Mouse (Mus musculus) midbrain, embryonic 16.5 days (tissue): Measurements from ENCODE around the gene Cacnb4. TPM values are rescaled to one million over a fixed set of nuclear protein-coding genes. Genes with fewer than 3 reads are reported as not detected.

Experiments
- ATAC-seq: fragments of 200-750 bp; cut with Nextera tagmentation; 2 replicates; pipeline ENCODE4 v1.8.0; 2017; ENCODE audit warnings: moderate TSS enrichment
- H3K27ac ChIP-seq: fragments of 300-500 bp; sonication (generic); 2 replicates; pipeline ENCODE4 v1.5.1; 2014; ENCODE audit warnings: mild to moderate bottlenecking, low read length, mixed read lengths
- H3K27me3 ChIP-seq: fragments of 300-500 bp; sonication (generic); 2 replicates; pipeline ENCODE4 v1.6.1; 2014; ENCODE audit warnings: low read depth, low read length, mixed read lengths; ENCODE audit not compliant: control insufficient read depth, insufficient read depth
- H3K36me3 ChIP-seq: fragments of 300-500 bp; sonication (generic); 2 replicates; pipeline ENCODE4 v1.6.1; 2014; ENCODE audit warnings: mild to moderate bottlenecking, low read length, moderate library complexity, mixed read lengths; ENCODE audit not compliant: control insufficient read depth, insufficient read depth
- H3K4me1 ChIP-seq: fragments of 300-500 bp; sonication (generic); 2 replicates; pipeline ENCODE4 v1.6.1; 2014; ENCODE audit warnings: mild to moderate bottlenecking, low read length, mixed read lengths; ENCODE audit not compliant: control insufficient read depth, insufficient read depth
- H3K4me2 ChIP-seq: fragments of 300-500 bp; sonication (generic); 2 replicates; pipeline ENCODE4 v1.6.1; 2014; ENCODE audit warnings: mild to moderate bottlenecking, low read length, mixed read lengths
- H3K4me3 ChIP-seq: fragments of 300-500 bp; sonication (generic); 2 replicates; pipeline ENCODE4 v1.5.1; 2014; ENCODE audit warnings: low read depth, mild to moderate bottlenecking, low read length, moderate library complexity, mixed read lengths
- H3K9ac ChIP-seq: fragments of 300-500 bp; sonication (generic); 2 replicates; pipeline ENCODE4 v1.6.1; 2014; ENCODE audit warnings: low read depth, low read length, mixed read lengths
- H3K9me3 ChIP-seq: fragments of 300-500 bp; sonication (generic); replicated peaks from 2 replicates; pipeline ENCODE4 v1.6.1; 2014; ENCODE audit warnings: mild to moderate bottlenecking, low read length, mixed read lengths; ENCODE audit not compliant: control insufficient read depth, poor library complexity, severe bottlenecking
- WGBS: fragments of 180-500 bp; shearing (Covaris S2); extraction: QIAGEN DNeasy Blood & Tissue Kit; methylation state at CpG from one replicate; pipeline ENCODE4 v1.1.7; 2014; 5-methylcytosine and 5-hydroxymethylcytosine counted together
- polyA plus RNA-seq: library from polyadenylated mRNA; unstranded; fragments of >200 nt; fragmentation: Nextera tagmentation; extraction: Ambion mirVana; gene quantifications from 2 replicates; pipeline ENCODE4 v1.2.1, GENCODE M21; 2015

Gene Cacnb4
- polyA plus RNA-seq, 1 experiment from 2014 or later = 15.6 TPM

DNA sequence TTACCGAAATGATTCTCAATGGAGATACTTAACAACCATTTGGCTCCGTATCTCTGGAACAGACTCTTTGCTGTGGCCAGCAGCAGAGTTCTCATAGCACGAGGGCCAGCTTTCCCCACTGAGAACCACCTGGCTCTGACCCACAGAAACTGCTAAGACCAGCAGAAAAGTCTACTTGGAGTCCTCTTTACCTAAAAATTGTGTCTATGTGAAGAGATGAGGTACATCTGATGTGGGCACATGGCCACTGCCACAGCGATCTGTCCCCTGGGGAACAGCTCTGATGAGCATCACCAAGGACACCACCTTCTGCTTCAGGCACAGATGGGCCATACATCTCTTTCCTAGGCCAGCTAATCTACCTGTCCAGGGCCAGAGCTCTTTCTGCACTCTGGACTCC is 135.6 kb downstream of the Cacnb4 start:
- 94% methylated on average over 4 of the region's 4 CpGs for WGBS
- Histone ChIP-seq H3K4me3 (no peak overlapping the region), H3K4me2 (no peak overlapping the region), H3K27me3 (no peaks in the 10 kb centered on the region), H3K9me3 (no peaks in the 10 kb centered on the region), H3K4me1 (no peaks in the 10 kb centered on the region), H3K9ac (no peak overlapping the region), H3K36me3 (no peaks in the 10 kb centered on the region), H3K27ac (no peak overlapping the region)
- no peak for ATAC-seq

DNA sequence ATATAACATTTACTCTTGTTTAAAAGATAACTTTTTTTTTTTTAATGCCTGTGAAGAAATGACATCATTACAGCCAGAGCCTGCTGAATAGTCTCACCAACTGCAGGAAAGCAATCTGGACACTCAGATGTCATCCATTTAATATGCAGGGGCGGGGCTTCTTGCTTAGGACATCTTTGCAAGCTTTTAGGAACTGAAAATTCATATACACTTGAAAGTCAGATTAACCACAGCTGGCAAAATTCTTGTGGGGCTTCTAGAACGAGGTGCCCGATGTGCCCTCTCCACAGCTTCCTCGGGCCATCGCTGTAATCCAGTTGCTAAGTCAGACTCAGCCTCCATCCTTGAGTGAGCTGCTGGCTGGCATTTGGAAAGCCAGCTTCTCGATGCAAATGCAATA is 137.3 kb downstream of the Cacnb4 start:
- Histone ChIP-seq H3K9ac (no peak overlapping the region), H3K4me2 (no peak overlapping the region), H3K4me1 (no peaks in the 10 kb centered on the region), H3K4me3 (no peak overlapping the region), H3K9me3 (no peaks in the 10 kb centered on the region), H3K27me3 (no peaks in the 10 kb centered on the region), H3K27ac (no peak overlapping the region), H3K36me3 (no peaks in the 10 kb centered on the region)
- WGBS = 85% methylated on average over 6 of the region's 6 CpGs
- ATAC-seq = no peak

DNA sequence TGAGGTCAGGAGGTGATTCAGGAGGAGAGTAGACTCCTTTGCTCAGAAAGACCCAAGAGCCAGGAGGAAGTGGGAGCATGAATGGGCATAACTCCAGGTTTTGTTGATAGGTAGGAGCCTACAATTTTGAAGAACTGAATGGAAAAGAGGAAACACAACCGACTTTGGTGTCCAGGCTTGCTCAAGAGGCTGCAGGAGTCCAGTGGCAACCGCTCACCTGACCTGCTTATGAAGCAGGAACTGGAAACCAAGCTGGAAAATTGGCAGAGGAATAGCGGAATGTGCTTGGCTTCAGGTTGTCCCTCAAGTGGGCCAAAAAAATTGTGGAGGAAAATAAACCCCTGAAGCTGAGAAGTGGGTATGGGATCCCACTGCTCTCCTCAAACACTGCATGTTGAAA is 139.0 kb downstream of the Cacnb4 start:
- Histone ChIP-seq H3K4me2 (no peak overlapping the region), H3K9ac (no peak overlapping the region), H3K27ac (no peak overlapping the region), H3K9me3 (no peaks in the 10 kb centered on the region), H3K4me3 (no peak overlapping the region), H3K4me1 (no peaks in the 10 kb centered on the region), H3K27me3 (no peaks in the 10 kb centered on the region), H3K36me3 (no peaks in the 10 kb centered on the region)
- WGBS = 94% methylated on average over 3 of the region's 3 CpGs
- no peak for ATAC-seq

DNA sequence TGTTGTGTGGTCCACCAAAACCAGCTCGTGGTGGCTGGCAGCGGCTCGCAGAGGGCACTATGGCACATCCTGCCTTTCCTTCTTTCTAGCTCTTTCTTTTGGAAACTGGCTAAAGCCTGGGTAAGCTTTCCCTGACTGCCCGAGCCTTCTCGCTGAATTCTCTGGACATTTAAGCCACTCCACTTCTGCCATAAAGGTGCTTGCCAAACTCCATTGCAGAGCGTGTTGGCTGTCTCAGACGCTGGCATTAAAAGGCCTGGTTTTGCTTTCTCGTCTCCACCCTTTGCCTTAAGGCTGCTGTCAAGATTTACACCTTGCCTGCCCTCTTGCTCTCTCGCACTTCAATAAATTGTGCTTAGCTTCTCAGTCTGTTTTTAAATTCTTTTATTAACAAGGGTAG is 139.5 kb downstream of the Cacnb4 start:
- no peaks in the 10 kb centered on the region for H3K4me1 ChIP-seq
- no peak for ATAC-seq
- H3K9me3 ChIP-seq = no peaks in the 10 kb centered on the region
- no peaks in the 10 kb centered on the region for H3K36me3 ChIP-seq
- WGBS = 92% methylated on average over 9 of the region's 9 CpGs
- no peak overlapping the region for H3K9ac ChIP-seq
- H3K4me2 ChIP-seq = no peak overlapping the region
- H3K27me3 ChIP-seq = no peaks in the 10 kb centered on the region
- no peak overlapping the region for H3K27ac ChIP-seq
- H3K4me3 ChIP-seq = no peak overlapping the region

DNA sequence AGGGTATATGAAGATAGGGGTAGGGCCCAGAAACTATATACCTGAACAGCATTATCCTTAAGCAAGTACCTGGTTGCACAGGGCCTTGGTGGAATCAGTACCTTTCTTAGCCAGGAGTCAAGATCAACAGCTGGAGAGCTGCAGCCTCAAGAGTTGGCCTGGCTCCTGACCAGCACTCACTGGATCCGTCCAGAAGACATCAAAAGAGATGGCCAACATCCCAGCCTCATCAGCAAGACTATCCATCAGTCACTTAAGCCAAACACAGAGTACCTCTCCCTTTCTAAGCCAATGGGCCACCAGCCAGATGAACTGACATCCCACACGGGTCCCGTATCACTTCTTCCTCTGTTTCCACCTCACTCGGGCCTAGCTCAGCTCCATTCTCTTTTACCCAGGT is 140.1 kb downstream of the Cacnb4 start:
- 88% methylated on average over 4 of the region's 4 CpGs for WGBS
- Histone ChIP-seq H3K27me3 (no peaks in the 10 kb centered on the region), H3K9ac (no peak overlapping the region), H3K4me1 (no peaks in the 10 kb centered on the region), H3K4me2 (no peak overlapping the region), H3K9me3 (no peaks in the 10 kb centered on the region), H3K4me3 (no peak overlapping the region), H3K27ac (no peak overlapping the region), H3K36me3 (no peaks in the 10 kb centered on the region)
- no peak for ATAC-seq

DNA sequence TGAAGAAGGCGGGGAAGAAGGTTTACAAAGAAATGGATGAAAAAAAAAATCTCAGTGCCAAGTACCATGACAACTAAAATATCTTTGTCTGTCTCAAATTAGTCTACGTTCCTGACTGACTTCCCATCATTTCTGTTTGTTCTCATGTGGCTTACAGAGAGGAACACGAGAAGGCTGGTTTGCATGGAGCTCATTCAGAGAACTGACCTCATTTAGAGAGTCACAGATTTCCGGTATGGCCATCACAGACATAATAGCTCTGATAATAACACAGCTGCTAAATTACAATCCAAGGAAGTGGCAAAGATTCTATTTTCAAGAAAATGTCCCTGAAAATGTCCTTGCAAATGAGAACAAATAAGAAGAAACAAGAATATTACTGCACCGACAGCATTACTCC is 142.9 kb downstream of the Cacnb4 start:
- H3K9ac ChIP-seq = no peak overlapping the region
- no peak overlapping the region for H3K4me3 ChIP-seq
- no peaks in the 10 kb centered on the region for H3K9me3 ChIP-seq
- no peaks in the 10 kb centered on the region for H3K36me3 ChIP-seq
- H3K27me3 ChIP-seq = no peaks in the 10 kb centered on the region
- H3K27ac ChIP-seq = no peak overlapping the region
- H3K4me2 ChIP-seq = no peak overlapping the region
- ATAC-seq = no peak
- no peaks in the 10 kb centered on the region for H3K4me1 ChIP-seq
- WGBS = 82% methylated on average over 5 of the region's 5 CpGs

DNA sequence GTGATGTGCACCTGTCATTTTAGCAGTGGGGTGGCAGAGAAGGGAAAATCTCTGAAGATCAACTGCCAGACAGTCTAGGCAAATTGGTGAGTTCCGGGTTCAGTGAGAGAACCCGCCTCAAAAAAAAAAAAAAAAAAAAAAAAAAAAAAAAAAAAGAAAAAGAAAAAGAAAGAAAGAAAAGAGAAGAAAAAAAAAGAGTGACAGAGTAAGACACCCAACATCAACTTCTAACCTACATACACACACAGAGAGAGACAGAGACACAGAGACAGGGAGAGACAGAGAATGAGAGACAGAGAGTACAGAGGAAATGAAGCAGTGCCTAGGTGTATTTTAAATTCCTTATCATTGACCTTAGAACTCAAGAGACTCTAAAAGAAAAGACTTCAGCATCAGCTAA is 146.1 kb downstream of the Cacnb4 start:
- no peaks in the 10 kb centered on the region for H3K9me3 ChIP-seq
- H3K4me3 ChIP-seq = no peak overlapping the region
- H3K4me2 ChIP-seq = no peak overlapping the region
- H3K27ac ChIP-seq = no peak overlapping the region
- H3K4me1 ChIP-seq = no peaks in the 10 kb centered on the region
- 67% methylated on average over 2 of the region's 2 CpGs for WGBS
- H3K36me3 ChIP-seq = no peaks in the 10 kb centered on the region
- no peaks in the 10 kb centered on the region for H3K27me3 ChIP-seq
- H3K9ac ChIP-seq = no peak overlapping the region
- ATAC-seq = no peak

DNA sequence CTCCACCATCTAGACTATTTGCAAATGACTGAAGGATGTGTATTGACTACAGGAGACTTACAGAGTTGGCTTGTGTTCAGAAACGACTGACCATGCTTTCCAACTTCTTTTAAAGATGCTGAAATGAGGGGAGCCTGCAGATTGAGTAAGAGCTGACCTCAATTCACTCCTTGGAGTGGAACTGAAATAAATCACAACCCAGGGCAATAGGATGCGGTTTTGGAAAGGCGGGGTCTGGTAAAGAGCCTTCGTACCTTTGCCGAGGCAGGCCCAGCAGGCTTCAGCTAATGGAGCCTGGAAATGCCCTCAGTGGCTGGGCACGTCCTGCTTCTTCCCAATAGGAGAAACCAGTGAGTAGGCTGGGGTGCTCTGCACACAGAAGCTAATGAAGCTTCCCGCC is 147.4 kb downstream of the Cacnb4 start:
- ATAC-seq = no peak
- H3K4me2 ChIP-seq = no peak overlapping the region
- H3K4me3 ChIP-seq = no peak overlapping the region
- no peaks in the 10 kb centered on the region for H3K9me3 ChIP-seq
- H3K36me3 ChIP-seq = no peaks in the 10 kb centered on the region
- H3K27me3 ChIP-seq = no peaks in the 10 kb centered on the region
- H3K4me1 ChIP-seq = no peaks in the 10 kb centered on the region
- no peak overlapping the region for H3K27ac ChIP-seq
- 90% methylated on average over 7 of the region's 7 CpGs for WGBS
- no peak overlapping the region for H3K9ac ChIP-seq

DNA sequence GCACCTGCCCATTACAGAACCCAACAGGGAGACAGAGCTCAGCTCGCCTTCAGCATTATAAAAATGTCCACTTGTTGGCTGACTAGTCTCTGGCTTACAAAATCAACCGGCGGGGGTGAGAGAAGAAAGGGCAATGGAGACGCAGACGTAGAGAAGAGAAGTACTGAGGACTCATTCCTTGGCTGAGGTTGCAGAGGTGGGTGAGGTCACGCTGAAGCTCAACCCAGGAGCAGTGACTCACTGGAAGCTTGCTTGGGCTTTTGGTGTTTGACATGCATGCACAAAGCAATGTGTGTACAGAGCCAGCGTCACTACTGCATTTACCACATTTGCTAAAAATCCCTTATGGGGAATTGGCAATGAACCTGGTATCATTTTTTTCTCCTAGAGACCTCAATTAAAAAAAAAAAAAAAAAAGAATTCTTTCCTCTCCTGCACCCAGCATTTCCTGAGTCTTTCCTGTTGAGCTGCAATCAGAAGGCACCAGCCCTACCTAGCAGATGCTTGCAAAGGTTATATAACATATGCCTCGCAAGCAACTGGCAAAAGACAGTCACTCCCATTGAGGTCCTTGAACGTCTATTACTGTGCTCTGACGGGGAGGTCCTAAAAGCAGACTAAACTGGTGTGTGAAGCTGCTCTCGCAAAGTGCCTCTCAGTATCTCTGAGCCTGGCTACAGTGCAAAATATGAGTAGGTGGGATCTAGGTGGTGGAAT is 150.6 kb downstream of the Cacnb4 start:
- no peaks in the 10 kb centered on the region for H3K27me3 ChIP-seq
- H3K9me3 ChIP-seq = no peaks in the 10 kb centered on the region; the same call in 1 of the 2 replicates
- H3K4me2 ChIP-seq = no peak overlapping the region
- H3K36me3 ChIP-seq = no peaks in the 10 kb centered on the region
- H3K9ac ChIP-seq = no peak overlapping the region
- no peak overlapping the region for H3K4me3 ChIP-seq
- 87% methylated on average over 11 of the region's 11 CpGs for WGBS
- H3K27ac ChIP-seq = no peak overlapping the region
- no peak for ATAC-seq
- no peaks in the 10 kb centered on the region for H3K4me1 ChIP-seq
